Mouse (Mus musculus): Measurements from ENCODE around the gene Ankle1. TPM values are rescaled to one million over a fixed set of nuclear protein-coding genes. Genes with fewer than 3 reads are reported as not detected.

Ankle1 gene
- polyA plus RNA-seq, 1 experiment: 17.4 TPM

- Histone ChIP-seq H3K9me3 (ENCODE audit: control insufficient read depth, low read length) (no peaks in the 10 kb centered on the region), H3K27me3 (ENCODE audit: control insufficient read depth) (no peaks in the 10 kb centered on the region), H3K4me1 (ENCODE audit: control insufficient read depth) (peaks cover 32% of the 10 kb centered on the region), H3K4me3 (replicated peaks) (no peak overlapping the region), H3K36me3 (ENCODE audit: control insufficient read depth) (peaks cover 4% of the 10 kb centered on the region)
- TF ChIP-seq TAL1 (IDR thresholded peaks at IDR 0.05; ENCODE audit: low read length) (no peak), GATA1 (IDR thresholded peaks at IDR 0.05; ENCODE audit: low read length) (no peak)
These were observed 12.9 kb upstream of the Ankle1 start for GRCm38 (mm10) chr8:71392871-71393270.

GRCm38 (mm10) chr8:71394481-71394880 is 11.3 kb upstream of the Ankle1 start:
- Histone ChIP-seq H3K9me3 (ENCODE audit: control insufficient read depth, low read length) (no peaks in the 10 kb centered on the region), H3K4me3 (replicated peaks) (no peak overlapping the region), H3K36me3 (ENCODE audit: control insufficient read depth) (peaks cover 17% of the 10 kb centered on the region), H3K27me3 (ENCODE audit: control insufficient read depth) (no peaks in the 10 kb centered on the region), H3K4me1 (ENCODE audit: control insufficient read depth) (peaks cover 35% of the 10 kb centered on the region)
- TF ChIP-seq GATA1 (IDR thresholded peaks at IDR 0.05; ENCODE audit: low read length): no peak
- TF ChIP-seq TAL1 (IDR thresholded peaks at IDR 0.05; ENCODE audit: low read length): no peak

DNA sequence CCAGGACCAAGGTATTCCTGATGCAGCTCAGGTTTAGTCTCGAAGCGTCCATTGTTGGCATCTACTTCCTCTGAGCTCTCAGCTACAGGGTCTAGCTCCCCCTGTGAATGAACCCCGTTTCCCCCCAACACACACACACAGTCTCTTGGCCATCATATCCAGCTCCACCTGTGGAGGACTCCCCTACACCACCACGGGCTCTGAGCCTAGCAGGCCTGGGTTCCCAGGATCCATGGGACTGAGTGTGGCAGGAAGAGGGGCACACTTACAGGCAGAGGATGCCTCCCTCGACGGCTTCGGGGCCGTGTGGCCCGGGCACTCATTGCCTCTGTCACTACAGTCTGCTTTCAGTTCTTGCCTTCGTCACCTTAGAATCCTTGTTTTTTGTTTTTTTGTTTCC is 10.7 kb upstream of the Ankle1 start:
- Histone ChIP-seq H3K9me3 (ENCODE audit: control insufficient read depth, low read length) (no peaks in the 10 kb centered on the region), H3K27me3 (ENCODE audit: control insufficient read depth) (no peaks in the 10 kb centered on the region), H3K36me3 (ENCODE audit: control insufficient read depth) (peaks cover 20% of the 10 kb centered on the region), H3K4me3 (replicated peaks) (no peak overlapping the region), H3K4me1 (ENCODE audit: control insufficient read depth) (peaks cover 35% of the 10 kb centered on the region)
- TF ChIP-seq TAL1 (IDR thresholded peaks at IDR 0.05; ENCODE audit: low read length) (no peak), GATA1 (IDR thresholded peaks at IDR 0.05; ENCODE audit: low read length) (no peak)

GRCm38 (mm10) chr8:71395629-71396028 is 10.2 kb upstream of the Ankle1 start, which contains the start of gene Ushbp1:
TSS of gene Ushbp1 (minus strand) at chr8:71395802.
- TF ChIP-seq TAL1 (IDR thresholded peaks at IDR 0.05; ENCODE audit: low read length): no peak
- no peak for TF ChIP-seq GATA1 (IDR thresholded peaks at IDR 0.05; ENCODE audit: low read length)
- peaks cover 24% of the 10 kb centered on the region for H3K36me3 ChIP-seq (ENCODE audit: control insufficient read depth)
- H3K27me3 ChIP-seq (ENCODE audit: control insufficient read depth): no peaks in the 10 kb centered on the region
- peaks cover 35% of the 10 kb centered on the region for H3K4me1 ChIP-seq (ENCODE audit: control insufficient read depth)
- H3K4me3 ChIP-seq (replicated peaks): peak within 1 kb of the TSS; percentile 70
- H3K9me3 ChIP-seq (ENCODE audit: control insufficient read depth, low read length): no peaks in the 10 kb centered on the region

DNA sequence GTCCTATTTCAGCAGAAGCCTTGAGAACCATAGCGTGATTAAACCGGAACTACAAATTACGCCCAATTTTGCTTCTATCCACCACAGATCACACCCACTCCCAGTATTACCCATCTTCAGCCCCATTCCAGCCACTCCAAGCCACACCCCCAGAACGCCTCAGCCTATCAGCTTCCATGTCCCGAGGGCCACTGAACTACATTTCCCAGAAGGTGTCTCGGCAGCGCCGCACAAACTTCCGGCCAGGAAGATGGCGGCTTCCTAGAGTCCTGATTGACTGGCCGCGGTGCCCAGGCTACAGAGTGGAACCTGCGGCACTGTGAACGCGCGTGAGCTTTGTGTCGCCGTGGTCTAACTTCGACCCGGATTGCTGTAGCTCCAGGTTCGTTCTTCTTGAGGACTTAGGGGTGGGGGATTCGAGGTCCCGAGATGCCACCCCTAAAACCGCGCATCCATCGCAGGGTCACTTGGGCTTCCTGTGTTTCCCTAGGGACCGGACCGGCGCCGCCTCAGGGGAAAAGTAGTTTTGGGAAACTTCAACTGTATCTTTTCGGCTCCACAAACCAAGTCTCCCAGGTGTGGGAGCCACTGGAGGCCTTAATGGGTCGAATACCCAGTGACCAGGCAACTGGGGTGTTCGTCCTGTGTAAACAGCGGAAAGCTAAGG is 9.0 kb upstream of the Ankle1 start, which contains the start of gene Babam1:
Babam1 (plus strand) TSS at position 223 of the 667 bp plus-strand sequence.
- Histone ChIP-seq H3K36me3 (ENCODE audit: control insufficient read depth) (peaks cover 32% of the 10 kb centered on the region), H3K9me3 (ENCODE audit: control insufficient read depth, low read length) (no peaks in the 10 kb centered on the region), H3K27me3 (ENCODE audit: control insufficient read depth) (no peaks in the 10 kb centered on the region), H3K4me1 (ENCODE audit: control insufficient read depth) (peaks cover 35% of the 10 kb centered on the region), H3K4me3 (replicated peaks) (peak within 1 kb of the TSS; percentile 70)
- TF ChIP-seq TAL1 (IDR thresholded peaks at IDR 0.05; ENCODE audit: low read length) (no peak), GATA1 (IDR thresholded peaks at IDR 0.05; ENCODE audit: low read length) (no peak)

- H3K9me3 ChIP-seq (ENCODE audit: control insufficient read depth, low read length): no peaks in the 10 kb centered on the region
- no peaks in the 10 kb centered on the region for H3K27me3 ChIP-seq (ENCODE audit: control insufficient read depth)
- peaks cover 36% of the 10 kb centered on the region for H3K36me3 ChIP-seq (ENCODE audit: control insufficient read depth)
- H3K4me1 ChIP-seq (ENCODE audit: control insufficient read depth): peaks cover 35% of the 10 kb centered on the region
- TF ChIP-seq GATA1 (IDR thresholded peaks at IDR 0.05; ENCODE audit: low read length) (no peak), TAL1 (IDR thresholded peaks at IDR 0.05; ENCODE audit: low read length) (no peak)
- H3K4me3 ChIP-seq (replicated peaks): peak overlapping the region; percentile 70
These were observed 8.1 kb upstream of the Ankle1 start for GRCm38 (mm10) chr8:71397701-71398100.

DNA sequence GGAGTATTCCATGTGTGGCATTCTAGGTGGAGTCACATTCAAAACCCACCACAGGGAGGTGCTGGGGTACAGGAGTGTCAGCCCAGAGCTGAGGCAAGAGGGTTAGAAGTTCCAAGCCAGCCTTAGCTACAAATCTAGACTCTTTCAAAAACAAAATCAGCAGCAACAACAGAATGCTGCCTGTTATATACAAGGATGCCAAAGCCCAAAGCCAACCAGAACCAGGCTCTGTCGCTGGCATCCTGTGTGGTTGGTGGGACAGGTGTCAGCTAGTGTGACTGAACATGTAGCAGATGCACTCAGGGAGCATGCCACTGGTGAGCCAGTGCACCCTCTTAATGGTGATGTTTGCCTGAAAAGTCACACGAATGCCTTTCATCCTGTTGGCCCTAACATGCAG is 5.0 kb upstream of the Ankle1 start:
- no peak for TF ChIP-seq TAL1 (IDR thresholded peaks at IDR 0.05; ENCODE audit: low read length)
- no peak for TF ChIP-seq GATA1 (IDR thresholded peaks at IDR 0.05; ENCODE audit: low read length)
- no peaks in the 10 kb centered on the region for H3K27me3 ChIP-seq (ENCODE audit: control insufficient read depth)
- peaks cover 39% of the 10 kb centered on the region for H3K4me1 ChIP-seq (ENCODE audit: control insufficient read depth)
- H3K9me3 ChIP-seq (ENCODE audit: control insufficient read depth, low read length): no peaks in the 10 kb centered on the region
- peaks cover 57% of the 10 kb centered on the region for H3K36me3 ChIP-seq (ENCODE audit: control insufficient read depth)
- H3K4me3 ChIP-seq (replicated peaks): no peak overlapping the region

- H3K36me3 ChIP-seq (ENCODE audit: control insufficient read depth): peaks cover 58% of the 10 kb centered on the region
- no peak overlapping the region for H3K4me3 ChIP-seq (replicated peaks)
- no peaks in the 10 kb centered on the region for H3K9me3 ChIP-seq (ENCODE audit: control insufficient read depth, low read length)
- peaks cover 37% of the 10 kb centered on the region for H3K4me1 ChIP-seq (ENCODE audit: control insufficient read depth)
- H3K27me3 ChIP-seq (ENCODE audit: control insufficient read depth): no peaks in the 10 kb centered on the region
- TF ChIP-seq TAL1 (IDR thresholded peaks at IDR 0.05; ENCODE audit: low read length) (no peak), GATA1 (IDR thresholded peaks at IDR 0.05; ENCODE audit: low read length) (no peak)
These were observed 4.4 kb upstream of the Ankle1 start for GRCm38 (mm10) chr8:71401454-71401853.

GRCm38 (mm10) chr8:71402446-71402964 is 3.3 kb upstream of the Ankle1 start:
- H3K9me3 ChIP-seq (ENCODE audit: control insufficient read depth, low read length): no peaks in the 10 kb centered on the region
- H3K36me3 ChIP-seq (ENCODE audit: control insufficient read depth): peaks cover 68% of the 10 kb centered on the region
- H3K27me3 ChIP-seq (ENCODE audit: control insufficient read depth): no peaks in the 10 kb centered on the region
- no peak for TF ChIP-seq GATA1 (IDR thresholded peaks at IDR 0.05; ENCODE audit: low read length)
- no peak for TF ChIP-seq TAL1 (IDR thresholded peaks at IDR 0.05; ENCODE audit: low read length)
- H3K4me1 ChIP-seq (ENCODE audit: control insufficient read depth): peaks cover 41% of the 10 kb centered on the region
- no peak overlapping the region for H3K4me3 ChIP-seq (replicated peaks)
